Mouse (Mus musculus) right cerebral cortex, postnatal 25 days (tissue): Measurements from ENCODE around the gene Gm3460.
"Not testable (repeated sequence)": the region's sequence is repeated elsewhere in the genome, so short reads cannot be mapped to it uniquely, and the experiment has no call there.

Experiments used
- DNase-seq: peaks from one replicate; pipeline ENCODE4 v3.0.0; 2022

Gm3460 gene

GRCm38 (mm10) chr14:6622318-6622717, at the start of gene Gm3460:
TSS of gene Gm3460 (minus strand) at chr14:6622418.
- DNase-seq: not testable (repeated sequence)

DNA sequence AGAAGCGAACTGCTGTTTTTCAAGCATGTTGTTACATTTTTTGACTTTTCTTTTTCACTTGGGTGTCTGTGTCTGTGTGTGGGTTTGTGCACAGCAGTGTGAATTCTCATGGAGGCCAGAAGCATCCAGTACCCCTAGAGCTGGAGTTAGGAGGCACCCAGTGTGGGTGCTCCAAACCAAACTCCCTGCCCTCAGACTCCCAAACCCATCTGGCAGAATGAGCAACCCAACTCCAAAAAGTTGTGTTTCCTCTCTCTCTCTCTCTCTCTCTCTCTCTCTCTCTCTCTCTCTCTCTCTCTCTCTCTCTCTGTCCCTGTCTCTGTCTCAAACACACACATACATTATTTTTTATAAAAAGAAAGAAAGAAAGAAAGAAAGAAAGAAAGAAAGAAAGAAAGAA, 15.8 kb downstream of the Gm3460 start:
- peak; percentile 3 for DNase-seq

DNA sequence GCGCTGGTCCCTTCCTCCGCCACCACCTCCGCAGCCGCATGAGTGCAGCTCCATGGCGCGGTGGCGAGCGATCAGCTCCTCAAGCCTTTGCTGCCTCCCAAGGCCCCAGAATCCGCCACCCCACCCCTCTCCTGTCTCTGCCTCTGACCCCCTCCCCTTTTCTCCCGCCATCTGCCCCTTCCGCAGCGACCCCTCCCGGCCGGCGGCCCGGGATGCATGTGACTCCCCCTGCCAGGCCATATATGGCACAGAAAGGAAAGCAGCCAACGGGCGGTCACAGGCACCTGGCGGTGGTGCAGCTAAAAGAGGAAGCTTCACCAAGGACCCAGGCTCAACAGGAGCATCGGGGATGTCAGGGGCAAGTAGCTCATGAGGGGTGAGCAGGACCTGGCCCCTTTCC, 17.2 kb downstream of the Gm3460 start:
- DNase-seq: peak; percentile 16

DNA sequence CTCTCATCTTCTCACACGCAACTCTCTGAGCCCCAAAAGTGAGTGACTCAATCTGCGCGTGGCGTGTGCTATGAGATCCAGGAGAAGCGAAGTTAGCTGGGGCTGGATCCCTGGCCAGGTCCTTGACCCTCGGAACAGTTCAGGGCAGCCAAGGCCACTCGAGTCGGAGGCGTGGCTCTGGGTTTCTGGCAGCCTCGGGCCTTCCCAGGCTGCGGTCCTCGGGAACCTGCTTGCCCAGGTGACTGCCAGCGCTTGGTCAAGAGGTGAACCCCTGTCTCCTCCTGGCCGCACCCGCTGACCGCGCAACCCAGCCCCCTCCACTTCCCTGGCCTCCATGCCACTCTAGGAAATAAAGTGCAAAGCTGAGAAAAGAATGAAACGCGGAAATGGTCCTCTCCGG, 17.7 kb downstream of the Gm3460 start:
- not testable (repeated sequence) for DNase-seq

DNA sequence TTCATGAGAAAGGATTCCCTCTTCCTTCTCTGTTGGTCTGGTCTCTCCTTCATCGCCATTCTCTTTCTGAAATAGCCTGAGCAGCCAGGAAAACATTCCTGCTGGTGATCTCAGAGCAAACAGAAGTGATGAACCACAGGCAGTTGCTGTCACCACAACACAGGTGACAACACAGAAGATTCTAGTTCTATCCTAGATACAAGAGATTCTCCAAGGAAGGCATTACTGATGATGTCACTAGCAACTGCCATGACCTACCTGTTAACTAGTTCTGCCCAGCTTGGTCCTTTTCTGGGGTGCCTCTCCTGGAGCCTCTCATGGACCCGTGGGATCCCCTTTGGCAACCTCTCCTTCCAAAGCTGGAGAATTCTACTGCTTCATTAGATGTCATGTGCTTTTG, 31.7 kb downstream of the Gm3460 start, which contains the start of gene Gm3629:
TSS of gene Gm3629 (minus strand) at position 101 of the 400 bp plus-strand sequence.
- DNase-seq: not testable (repeated sequence)
